Mouse (Mus musculus): ENCODE measurements around the gene Bhmt. TPM values are rescaled to one million over a fixed set of nuclear protein-coding genes. Genes with fewer than 3 reads are reported as not detected.

The Bhmt gene
- polyA plus RNA-seq, 1 experiment: 23.1 TPM

DNA sequence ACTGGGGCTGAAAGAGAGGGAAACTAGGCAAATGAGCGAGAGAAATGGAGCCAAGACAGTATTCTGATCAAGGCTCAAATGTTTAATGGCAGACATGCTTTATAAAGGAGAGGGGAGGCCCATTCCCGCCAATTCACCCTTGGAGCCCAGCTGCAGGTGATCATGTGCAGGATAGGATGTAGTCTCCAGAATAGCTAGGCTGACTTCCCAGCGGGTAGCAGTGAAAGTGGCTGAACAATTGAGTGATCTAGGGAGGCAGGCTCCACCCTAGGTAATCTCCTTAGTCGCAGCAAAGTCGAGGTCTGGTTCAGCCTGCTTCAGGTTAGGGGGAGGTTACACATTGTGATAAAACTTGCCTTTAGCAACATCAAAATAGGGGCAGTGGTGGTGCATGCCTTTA is 57.3 kb downstream of the Bhmt start:
- Histone ChIP-seq H3K27me3 (ENCODE audit: control insufficient read depth, insufficient read depth, low read length) (no peaks in the 10 kb centered on the region), H3K36me3 (ENCODE audit: control insufficient read depth, insufficient read depth, low read length) (no peaks in the 10 kb centered on the region), H3K4me3 (ENCODE audit: control insufficient read depth, low read depth, low read length) (no peak overlapping the region), H3K27ac (ENCODE audit: control insufficient read depth, insufficient read depth, low read depth, low read length) (no peak overlapping the region), H3K4me1 (ENCODE audit: control insufficient read depth, insufficient read depth, low read length) (no peaks in the 10 kb centered on the region)
- TF ChIP-seq CTCF (IDR thresholded peaks at IDR 0.05; ENCODE audit: control insufficient read depth, insufficient read depth, insufficient replicate concordance, low read depth, low read length) (no peak), POLR2A (IDR thresholded peaks at IDR 0.05; ENCODE audit: control insufficient read depth, low read depth, low read length) (no peak)

- Histone ChIP-seq H3K36me3 (ENCODE audit: control insufficient read depth, insufficient read depth, low read length) (no peaks in the 10 kb centered on the region), H3K27ac (ENCODE audit: control insufficient read depth, insufficient read depth, low read depth, low read length) (no peak overlapping the region), H3K27me3 (ENCODE audit: control insufficient read depth, insufficient read depth, low read length) (no peaks in the 10 kb centered on the region), H3K4me1 (ENCODE audit: control insufficient read depth, insufficient read depth, low read length) (no peaks in the 10 kb centered on the region), H3K4me3 (ENCODE audit: control insufficient read depth, low read depth, low read length) (no peak overlapping the region)
- no peak for TF ChIP-seq POLR2A (IDR thresholded peaks at IDR 0.05; ENCODE audit: control insufficient read depth, low read depth, low read length)
- no peak for TF ChIP-seq CTCF (IDR thresholded peaks at IDR 0.05; ENCODE audit: control insufficient read depth, insufficient read depth, insufficient replicate concordance, low read depth, low read length)
Measured at GRCm38 (mm10) chr13:93569676-93570075, 68.1 kb downstream of the Bhmt start.

Other genes with a start within 250 kb of the Bhmt start
- 12.6 and 20.2 TPM in 2 replicates for gene Jmy, start 138.2 kb downstream of the Bhmt start, polyA plus RNA-seq (2012; rRNA removed)
- 1.4 and 1.7 TPM in 2 replicates for gene Bhmt2, start 36.3 kb upstream of the Bhmt start, polyA plus RNA-seq (2012; rRNA removed)
- 0.12 and 0.17 TPM in 2 replicates for gene Dmgdh, start 36.5 kb upstream of the Bhmt start, polyA plus RNA-seq (2012; rRNA removed)
- gene Arsb, start 133.7 kb upstream of the Bhmt start, polyA plus RNA-seq (2012; rRNA removed): 5.8 and 6.9 TPM in 2 replicates